Mouse (Mus musculus) forebrain, embryonic 16.5 days (tissue): Measurements from ENCODE around the gene Zmpste24. TPM values are rescaled to one million over a fixed set of nuclear protein-coding genes. Genes with fewer than 3 reads are reported as not detected.

Experiments
- ATAC-seq: fragments of 200-750 bp; cut with Nextera tagmentation; 2 replicates; pipeline ENCODE4 v1.8.0; 2017; ENCODE audit warnings: mild to moderate bottlenecking, moderate library complexity
- H3K27ac ChIP-seq: fragments of 300-500 bp; sonication (generic); 2 replicates; pipeline ENCODE4 v1.5.1; 2014; ENCODE audit warnings: low read length, control low read depth
- H3K27me3 ChIP-seq: fragments of 300-500 bp; sonication (generic); replicated peaks from 2 replicates; pipeline ENCODE4 v1.6.1; 2014; ENCODE audit warnings: low read length; ENCODE audit not compliant: control insufficient read depth, insufficient read depth
- H3K36me3 ChIP-seq: fragments of 300-500 bp; sonication (generic); 2 replicates; pipeline ENCODE4 v1.6.1; 2014; ENCODE audit not compliant: control insufficient read depth, insufficient read depth
- H3K4me1 ChIP-seq: fragments of 300-500 bp; sonication (generic); replicated peaks from 2 replicates; pipeline ENCODE4 v1.6.1; 2014; ENCODE audit warnings: low read length; ENCODE audit not compliant: control insufficient read depth, insufficient read depth
- H3K4me2 ChIP-seq: fragments of 300-500 bp; sonication (generic); 2 replicates; pipeline ENCODE4 v1.6.1; 2014; ENCODE audit warnings: mild to moderate bottlenecking, low read length, control low read depth
- H3K4me3 ChIP-seq: fragments of 300-500 bp; sonication (generic); replicated peaks from 2 replicates; pipeline ENCODE4 v1.5.1; 2014; ENCODE audit warnings: mild to moderate bottlenecking, low read length, control low read depth
- H3K9ac ChIP-seq: fragments of 300-500 bp; sonication (generic); replicated peaks from 2 replicates; pipeline ENCODE4 v1.6.1; 2014; ENCODE audit warnings: low read depth, low read length, control low read depth
- H3K9me3 ChIP-seq: fragments of 300-500 bp; sonication (generic); 2 replicates; pipeline ENCODE4 v1.6.1; 2016; ENCODE audit warnings: low read length; ENCODE audit not compliant: control insufficient read depth
- WGBS: fragments of 180-500 bp; shearing (Covaris S2); extraction: QIAGEN DNeasy Blood & Tissue Kit; methylation state at CpG from one replicate; pipeline ENCODE4 v1.1.7; 2014; 5-methylcytosine and 5-hydroxymethylcytosine counted together
- polyA plus RNA-seq: library from polyadenylated mRNA; unstranded; fragments of >200 nt; fragmentation: Nextera tagmentation; extraction: Ambion mirVana; gene quantifications from 2 replicates; pipeline ENCODE4 v1.2.1, GENCODE M21; 2015

Zmpste24 gene
- 27.4 and 32.1 TPM in 2 replicates for polyA plus RNA-seq

GRCm38 (mm10) chr4:121097650-121098378 is at the start of gene Zmpste24:
TSS of gene Zmpste24 (minus strand) at chr4:121098241.
- Histone ChIP-seq H3K9me3 (no peaks in the 10 kb centered on the region), H3K4me2 (peak within 1 kb of the TSS; percentile 67), H3K27ac (peak within 1 kb of the TSS; percentile 62), H3K9ac (peak within 1 kb of the TSS; percentile 76), H3K4me1 (peaks cover 13% of the 10 kb centered on the region), H3K4me3 (peak within 1 kb of the TSS; percentile 86), H3K36me3 (peaks cover 11% of the 10 kb centered on the region), H3K27me3 (no peaks in the 10 kb centered on the region)
- peak; percentile 96 for ATAC-seq
- under 1% methylated on average over 39 of the region's 39 CpGs for WGBS

GRCm38 (mm10) chr4:121109126-121109525 is 11.1 kb upstream of the Zmpste24 start, which contains the start of gene Tmco2:
TSS of gene Tmco2 (minus strand) at chr4:121109226.
- Histone ChIP-seq H3K4me1 (no peaks in the 10 kb centered on the region), H3K9ac (no peak within 1 kb of the TSS), H3K4me2 (no peak within 1 kb of the TSS), H3K36me3 (no peaks in the 10 kb centered on the region), H3K27me3 (no peaks in the 10 kb centered on the region), H3K27ac (no peak within 1 kb of the TSS), H3K9me3 (no peaks in the 10 kb centered on the region), H3K4me3 (no peak within 1 kb of the TSS)
- no peak for ATAC-seq
- WGBS, result 90% methylated on average over 2 of the region's 2 CpGs

GRCm38 (mm10) chr4:121103304-121103703 is 5.3 kb upstream of the Zmpste24 start:
- H3K9me3 ChIP-seq, result no peaks in the 10 kb centered on the region
- H3K9ac ChIP-seq, result no peak overlapping the region
- 0 out of 2 replicates have a peak, but pooled peaks cover 3% of the 10 kb centered on the region for H3K4me1 ChIP-seq
- H3K4me2 ChIP-seq, result no peak overlapping the region
- ATAC-seq, result no peak
- no peak overlapping the region for H3K4me3 ChIP-seq
- H3K27me3 ChIP-seq, result no peaks in the 10 kb centered on the region
- 86% methylated on average over 4 of the region's 4 CpGs for WGBS
- H3K27ac ChIP-seq, result no peak overlapping the region
- no peaks in the 10 kb centered on the region for H3K36me3 ChIP-seq

- no peak overlapping the region for H3K27ac ChIP-seq
- no peaks in the 10 kb centered on the region for H3K9me3 ChIP-seq
- WGBS, result 93% methylated on average over 4 of the region's 4 CpGs
- H3K4me3 ChIP-seq, result no peak overlapping the region
- peaks cover 24% of the 10 kb centered on the region for H3K36me3 ChIP-seq
- no peaks in the 10 kb centered on the region for H3K4me1 ChIP-seq
- no peaks in the 10 kb centered on the region for H3K27me3 ChIP-seq
- no peak for ATAC-seq
- H3K4me2 ChIP-seq, result no peak overlapping the region
- H3K9ac ChIP-seq, result no peak overlapping the region
These were observed 7.8 kb downstream of the Zmpste24 start for GRCm38 (mm10) chr4:121090211-121090610.

GRCm38 (mm10) chr4:121088696-121089095 is 9.3 kb downstream of the Zmpste24 start:
- Histone ChIP-seq H3K4me3 (no peak overlapping the region), H3K27me3 (no peaks in the 10 kb centered on the region), H3K36me3 (peaks cover 25% of the 10 kb centered on the region), H3K4me1 (no peaks in the 10 kb centered on the region), H3K4me2 (no peak overlapping the region), H3K9me3 (no peaks in the 10 kb centered on the region), H3K27ac (no peak overlapping the region), H3K9ac (no peak overlapping the region)
- ATAC-seq, result no peak
- 93% methylated on average over 2 of the region's 2 CpGs for WGBS

GRCm38 (mm10) chr4:121084506-121084905 is 13.5 kb downstream of the Zmpste24 start:
- H3K36me3 ChIP-seq, result peaks cover 29% of the 10 kb centered on the region
- no peak overlapping the region for H3K4me2 ChIP-seq

GRCm38 (mm10) chr4:121080395-121080794 is 17.6 kb downstream of the Zmpste24 start:
- Histone ChIP-seq H3K4me2 (no peak overlapping the region), H3K4me1 (no peaks in the 10 kb centered on the region), H3K27me3 (no peaks in the 10 kb centered on the region), H3K36me3 (peaks cover 32% of the 10 kb centered on the region), H3K27ac (no peak overlapping the region), H3K9me3 (no peaks in the 10 kb centered on the region), H3K9ac (no peak overlapping the region), H3K4me3 (no peak overlapping the region)
- no peak for ATAC-seq
- WGBS, result 67% methylated on average over 1 of the region's 1 CpGs

More at GRCm38 (mm10) chr4:121084506-121084905, 13.5 kb downstream of the Zmpste24 start:
- H3K9ac ChIP-seq, result no peak overlapping the region
- H3K27ac ChIP-seq, result no peak overlapping the region
- no peak overlapping the region for H3K4me3 ChIP-seq
- no peaks in the 10 kb centered on the region for H3K4me1 ChIP-seq
- H3K27me3 ChIP-seq, result no peaks in the 10 kb centered on the region
- ATAC-seq, result no peak
- no peaks in the 10 kb centered on the region for H3K9me3 ChIP-seq

GRCm38 (mm10) chr4:121077915-121078646 is 20.0 kb downstream of the Zmpste24 start:
- Histone ChIP-seq H3K27me3 (no peaks in the 10 kb centered on the region), H3K27ac (no peak overlapping the region), H3K9me3 (no peaks in the 10 kb centered on the region), H3K4me1 (no peaks in the 10 kb centered on the region), H3K36me3 (peaks cover 31% of the 10 kb centered on the region), H3K9ac (no peak overlapping the region), H3K4me3 (no peak overlapping the region), H3K4me2 (no peak overlapping the region)
- 82% methylated on average over 3 of the region's 3 CpGs for WGBS
- no peak for ATAC-seq

GRCm38 (mm10) chr4:121074250-121074649 is 23.8 kb downstream of the Zmpste24 start:
- no peak overlapping the region for H3K27ac ChIP-seq
- ATAC-seq, result no peak
- no peaks in the 10 kb centered on the region for H3K9me3 ChIP-seq
- WGBS, result 85% methylated on average over 4 of the region's 4 CpGs
- H3K4me1 ChIP-seq, result no peaks in the 10 kb centered on the region
- H3K9ac ChIP-seq, result no peak overlapping the region
- no peak overlapping the region for H3K4me3 ChIP-seq
- H3K36me3 ChIP-seq, result peaks cover 25% of the 10 kb centered on the region
- no peak overlapping the region for H3K4me2 ChIP-seq
- no peaks in the 10 kb centered on the region for H3K27me3 ChIP-seq
